Mouse (Mus musculus) heart, adult 2 months (tissue): Measurements from ENCODE around the gene Tmem223.
A peak's percentile ranks its signal among the peaks of the same experiment; 100 is the strongest.

Experiments used
- CTCF ChIP-seq: fragments of 200-600 bp; IDR thresholded peaks from 2 replicates; pipeline ENCODE4 v1.8.1; 2022; ENCODE audit warnings: antibody characterized with exemption, mild to moderate bottlenecking, moderate library complexity
- EP300 ChIP-seq: fragments of 200-500 bp; IDR thresholded peaks from 2 replicates; pipeline ENCODE4 v1.6.1; 2011; ENCODE audit warnings: low read depth, low read length, control low read depth; ENCODE audit not compliant: insufficient read depth
- POLR2A ChIP-seq: fragments of 200-500 bp; IDR thresholded peaks from 2 replicates; pipeline ENCODE4 v1.6.1; 2011; ENCODE audit warnings: mild to moderate bottlenecking, low read depth, low read length, control low read depth; ENCODE audit not compliant: insufficient read depth

- TF ChIP-seq CTCF (no peak), POLR2A (peak; percentile 82), EP300 (peak; percentile 79)
Observed at GRCm38 (mm10) chr19:8818801-8819595, 48.2 kb downstream of the Tmem223 start, which contains the start of gene Ttc9c.
